Mouse (Mus musculus) heart, postnatal 14 days (tissue): ENCODE results near the gene Grk6. TPM values are rescaled to one million over a fixed set of nuclear protein-coding genes. Genes with fewer than 3 reads are reported as not detected.
A peak's percentile ranks its signal among the peaks of the same experiment; 100 is the strongest.

ENCODE experiments used
- DNase-seq, 2 experiments: peaks; one replicate each; pipeline ENCODE4 v3.0.0; 2021 to 2022
- intact Hi-C: fragments of 180-260 bp; cut with DNase I; formaldehyde crosslinking; loops from one replicate; pipeline ENCODE4 v1.15.1; 2025
- long read RNA-seq, 2 experiments: library from polyadenylated mRNA; stranded (forward); transcript quantifications; one replicate each; pipeline ENCODE4 v2.0.0; 2021
- total RNA-seq, 2 experiments: library from RNA; stranded (reverse); gene quantifications; 2 replicates each; pipeline ENCODE4 v1.2.3; 2021

Grk6 gene
- total RNA-seq, result 10 to 100 TPM; 24.3 to 27.2 TPM
- long read RNA-seq, experiment 1, transcript Grk6-201 (16 exons, 2,994 nt), result major isoform, 23 of 53 reads
- long read RNA-seq, experiment 1, transcript Grk6-203 (16 exons, 1,997 nt), result minor isoform, 12 of 53 reads
- long read RNA-seq, experiment 1, partial matches to known transcripts, result 6 of 53 reads
- long read RNA-seq, experiment 1, other reads (novel, unspliced or antisense), result 7 of 53 reads
- long read RNA-seq, experiment 2, transcript Grk6-203 (16 exons, 1,997 nt), result minor isoform, 18 of 57 reads
- long read RNA-seq, experiment 2, transcript Grk6-201 (16 exons, 2,994 nt), result major isoform, 20 of 57 reads
- long read RNA-seq, experiment 2, partial matches to known transcripts, result 7 of 57 reads
- long read RNA-seq, experiment 2, other reads (novel, unspliced or antisense), result 8 of 57 reads

- intact Hi-C loops, result no loop called here
Measured at GRCm38 (mm10) chr13:55444937-55445315, at the start of gene Grk6. Grk6 (plus strand) TSS chr13:55445072.

GRCm38 (mm10) chr13:55398088-55398487, 46.8 kb upstream of the Grk6 start, which contains the start of gene Slc34a1:
Slc34a1 (plus strand) TSS chr13:55398187.
- intact Hi-C loops, result no loop called here
- no peak for DNase-seq

More at GRCm38 (mm10) chr13:55444937-55445315, at the start of gene Grk6:
- peak; percentile 98 for DNase-seq

DNA sequence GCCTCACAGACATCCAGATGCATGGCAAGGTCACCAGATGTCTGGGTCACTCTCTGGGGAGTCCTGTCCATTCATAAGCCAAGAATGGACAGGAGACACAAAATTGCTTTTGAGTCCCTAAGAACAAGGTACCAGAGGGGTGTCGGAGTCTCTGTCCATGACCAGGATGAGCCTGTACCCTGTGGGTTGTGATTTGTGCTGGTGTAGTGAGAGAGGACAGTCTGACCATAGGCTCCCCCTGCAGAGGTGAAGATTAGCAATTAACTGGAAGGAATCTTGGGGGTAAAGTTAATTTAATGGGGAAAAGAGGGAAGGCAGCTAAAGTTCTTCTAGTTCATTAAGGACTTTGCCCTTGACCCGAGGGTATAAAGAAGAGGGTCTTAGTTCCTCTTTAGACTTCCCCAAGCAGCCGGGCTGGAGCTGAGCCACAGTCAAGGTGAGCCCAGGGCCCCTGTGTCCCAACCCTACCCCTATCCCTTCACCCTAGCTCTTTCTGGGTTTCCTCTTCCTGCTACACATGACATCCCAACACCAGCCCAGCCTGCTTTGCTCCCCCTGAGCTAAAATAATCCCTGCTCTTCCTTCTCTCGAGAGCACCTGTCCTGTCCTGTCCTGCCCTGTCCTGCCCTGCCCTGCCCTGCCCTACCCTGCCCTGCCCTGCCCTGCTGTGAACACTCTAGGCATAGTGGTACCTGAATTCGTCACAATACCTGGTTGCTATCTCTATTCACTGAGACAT, 45.4 kb upstream of the Grk6 start:
- intact Hi-C loops, result loop anchor here (2.0 kb wide), 1 partner anchor 69 kb away; no protein-coding TSS in a partner anchor
- no peak for DNase-seq

GRCm38 (mm10) chr13:55400039-55400346, 44.9 kb upstream of the Grk6 start:
- DNase-seq, result no peak

GRCm38 (mm10) chr13:55403266-55403665, 41.6 kb upstream of the Grk6 start:
- DNase-seq, result no peak
- intact Hi-C loops, result no loop called here

More at GRCm38 (mm10) chr13:55400039-55400346, 44.9 kb upstream of the Grk6 start:
- intact Hi-C loops, result loop anchor here (2.0 kb wide), 1 partner anchor 69 kb away; no protein-coding TSS in a partner anchor

- intact Hi-C loops, result loop anchor here (2.0 kb wide), 1 partner anchor 15 kb away; no protein-coding TSS in a partner anchor
- DNase-seq, result no peak
Measured at GRCm38 (mm10) chr13:55403935-55404852, 40.7 kb upstream of the Grk6 start.

- intact Hi-C loops, result loop anchor here (1.0 to 2.0 kb wide), 2 partner anchors 14 to 112 kb away; no protein-coding TSS in a partner anchor
- DNase-seq, result peak; percentile 82 to 85
Measured at GRCm38 (mm10) chr13:55404853-55405782, 39.8 kb upstream of the Grk6 start.

DNA sequence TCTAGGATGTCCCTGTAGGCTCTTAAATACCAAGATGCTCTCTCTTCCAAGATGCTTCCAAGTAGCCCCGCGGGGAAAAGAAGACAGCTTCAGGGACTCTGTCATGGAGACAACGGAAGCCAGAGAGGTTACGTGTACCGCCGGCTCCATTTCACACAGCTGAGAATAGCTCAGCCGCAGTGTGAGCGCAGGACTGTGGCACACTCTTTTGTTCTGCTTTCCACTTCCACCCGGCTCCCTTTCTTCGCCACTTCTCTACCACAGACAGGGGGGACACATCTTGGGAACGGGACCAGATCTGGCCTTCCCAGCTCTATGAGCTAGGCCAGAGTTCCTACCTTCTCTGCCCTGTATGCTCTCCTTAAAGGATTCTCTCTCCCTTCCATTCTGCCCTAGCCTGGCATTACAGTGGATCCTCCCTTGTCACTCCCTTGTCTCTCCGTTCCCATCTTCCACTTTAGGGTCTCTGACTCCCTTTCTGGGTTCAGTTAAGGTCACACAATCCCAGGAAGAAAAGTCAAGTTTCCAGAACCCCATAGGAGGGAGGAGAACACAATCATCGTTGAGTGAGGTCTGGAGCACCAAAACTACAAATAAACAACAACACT, 39.0 kb upstream of the Grk6 start:
- no peak for DNase-seq
- intact Hi-C loops, result loop anchor here (1.0 to 2.0 kb wide), 2 partner anchors 13 to 111 kb away; no protein-coding TSS in a partner anchor

DNA sequence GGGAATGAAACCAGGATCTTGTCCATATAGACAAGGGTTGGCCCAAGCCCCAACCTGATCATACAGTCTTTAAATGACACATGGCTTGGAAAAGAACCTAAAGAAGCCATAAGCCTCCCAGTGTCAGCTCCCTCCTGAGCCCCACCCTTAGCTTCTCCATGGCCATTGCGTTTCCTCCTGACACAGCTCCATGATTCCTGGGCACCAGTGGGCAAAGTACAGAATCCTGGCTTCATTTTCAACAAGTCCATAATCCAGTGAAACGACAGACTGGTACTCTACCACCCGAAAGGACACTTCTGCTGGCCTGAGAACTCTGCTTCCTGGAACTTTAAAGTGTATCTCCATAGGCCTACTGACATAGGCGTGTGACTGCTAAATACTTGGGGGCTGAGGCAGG, 37.5 kb upstream of the Grk6 start:
- intact Hi-C loops, result no loop called here
- DNase-seq, result no peak

- intact Hi-C loops, result no loop called here
- DNase-seq, result no peak
Measured at GRCm38 (mm10) chr13:55408546-55409120, 36.2 kb upstream of the Grk6 start.

GRCm38 (mm10) chr13:55411826-55412225, 33.0 kb upstream of the Grk6 start:
- no peak for DNase-seq
- intact Hi-C loops, result no loop called here

DNA sequence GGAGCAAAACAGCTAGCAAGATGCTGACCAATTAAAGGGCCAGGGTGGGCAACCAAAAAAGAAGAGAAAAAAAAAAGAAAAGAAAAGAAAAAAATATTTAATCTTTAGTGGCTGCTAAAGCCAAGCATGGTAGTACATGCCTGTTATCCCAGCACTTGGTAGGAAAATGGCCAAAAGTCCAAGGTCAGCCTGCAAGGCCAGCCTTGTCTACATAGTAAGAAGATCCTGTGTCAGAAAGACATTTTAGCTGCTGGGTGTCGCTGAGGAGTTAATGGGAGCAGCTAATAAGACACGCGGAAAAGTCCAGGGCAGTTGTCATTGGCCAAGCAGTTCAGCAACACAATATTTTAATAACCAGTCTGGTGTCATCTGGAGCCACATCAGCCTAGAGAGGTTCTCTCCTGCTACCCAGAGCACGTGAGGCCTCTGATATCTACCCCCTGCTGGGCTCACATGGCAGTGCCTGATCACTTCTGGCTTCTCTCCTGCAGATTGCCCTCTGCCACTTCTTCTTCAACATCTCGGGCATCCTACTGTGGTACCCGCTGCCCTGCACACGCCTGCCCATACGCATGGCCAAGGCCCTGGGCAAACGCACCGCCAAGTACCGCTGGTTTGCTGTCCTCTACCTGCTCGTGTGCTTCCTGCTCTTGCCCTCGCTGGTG, 32.1 kb upstream of the Grk6 start:
- no peak for DNase-seq
- intact Hi-C loops, result no loop called here

GRCm38 (mm10) chr13:55413333-55413732, 31.5 kb upstream of the Grk6 start:
- no peak for DNase-seq
- intact Hi-C loops, result no loop called here

DNA sequence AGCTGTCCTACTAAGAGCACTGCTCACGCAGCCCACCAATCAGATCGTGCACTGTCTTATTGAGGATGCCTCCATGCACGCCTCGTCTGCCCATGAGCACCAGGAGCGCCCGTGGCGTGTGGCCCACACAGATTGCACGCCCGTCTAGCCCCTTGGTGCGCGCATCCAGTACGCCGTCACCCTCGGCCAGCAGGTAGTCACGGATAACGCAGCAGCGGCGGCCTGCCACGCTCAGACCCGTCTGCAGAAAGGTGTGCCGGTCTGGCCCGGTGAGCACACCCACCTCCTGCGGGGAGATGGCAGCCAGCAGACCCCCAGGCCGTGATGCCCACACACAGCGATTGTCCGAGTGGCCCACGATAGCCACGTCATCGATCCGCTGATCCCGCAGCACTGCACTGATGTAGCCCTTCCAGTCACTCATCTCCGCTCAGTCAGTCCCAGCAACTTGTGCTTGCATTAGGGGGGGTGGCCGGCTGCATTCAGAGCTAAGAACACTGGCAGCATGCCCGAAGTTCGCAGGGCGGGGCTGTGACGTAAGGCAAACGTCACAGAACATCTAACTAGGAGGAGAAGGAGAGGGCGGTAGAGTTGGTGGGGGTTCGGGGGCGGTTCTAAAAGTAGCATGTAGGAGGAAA, 30.0 kb upstream of the Grk6 start, which contains the start of gene Pfn3:
Gene Pfn3 (minus strand): TSS at position 490 of the 638 bp plus-strand sequence.
- intact Hi-C loops, result no loop called here
- peak; percentile 40 to 55 for DNase-seq

DNA sequence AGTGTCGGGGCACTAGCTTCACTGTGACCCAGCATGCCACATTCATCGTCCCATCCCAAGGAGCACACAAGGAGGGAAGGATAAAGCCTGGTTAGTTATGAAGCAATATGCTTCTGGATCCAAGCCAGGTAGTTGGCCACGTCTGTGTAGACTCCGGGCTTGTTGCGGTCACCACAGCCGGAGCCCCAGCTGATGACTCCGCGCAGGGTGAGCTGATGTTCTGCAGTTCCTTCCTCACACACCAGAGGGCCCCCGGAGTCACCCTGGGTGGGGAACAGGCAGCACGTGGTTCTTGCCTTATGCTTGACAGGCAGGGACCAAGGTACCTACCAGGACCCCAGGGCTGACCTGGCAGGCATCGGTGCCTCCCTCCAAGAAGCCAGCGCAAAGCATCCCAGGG, 26.9 kb upstream of the Grk6 start:
- intact Hi-C loops, result loop anchor here (1.0 to 2.0 kb wide), 2 partner anchors 13 to 53 kb away; no protein-coding TSS in a partner anchor
- peak; percentile 89 to 95 for DNase-seq

DNA sequence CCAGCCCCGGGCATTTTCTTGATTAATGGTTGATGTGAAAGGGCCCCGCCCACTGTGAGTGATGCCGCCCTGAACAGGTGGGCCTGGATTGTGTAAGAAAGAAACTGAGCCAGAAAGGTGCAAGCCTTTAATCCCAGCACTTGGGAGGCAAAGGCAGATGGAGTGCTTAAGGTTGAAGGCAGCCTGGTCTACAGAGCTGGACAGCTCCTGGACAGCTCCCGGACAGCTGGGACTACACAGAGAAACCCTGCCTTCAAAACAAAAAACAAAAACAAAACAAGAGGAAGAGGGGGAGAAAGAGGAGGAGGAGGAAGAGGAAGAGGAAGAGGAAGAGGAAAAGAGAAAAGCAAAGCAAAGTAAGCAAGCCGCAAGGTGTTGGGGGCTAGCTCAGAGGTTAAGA, 25.7 kb upstream of the Grk6 start:
- intact Hi-C loops, result loop anchor here (1.0 to 2.0 kb wide), 2 partner anchors 14 to 94 kb away; partner anchors contain the start of gene Pdlim7
- DNase-seq, result no peak
